Mouse (Mus musculus): ENCODE measurements around the gene Gpha2. TPM values are rescaled to one million over a fixed set of nuclear protein-coding genes. Genes with fewer than 3 reads are reported as not detected.
A peak's percentile ranks its signal among the peaks of the same experiment; 100 is the strongest.

Gene Gpha2
- total RNA-seq, 1 experiment from 2014 or later = 25.8 TPM

- DNase-seq = no peak
These were observed 47.4 kb downstream of the Gpha2 start for GRCm38 (mm10) chr19:6273592-6273991.

- DNase-seq = no peak
These were observed 47.9 kb downstream of the Gpha2 start for GRCm38 (mm10) chr19:6273998-6274608.

DNA sequence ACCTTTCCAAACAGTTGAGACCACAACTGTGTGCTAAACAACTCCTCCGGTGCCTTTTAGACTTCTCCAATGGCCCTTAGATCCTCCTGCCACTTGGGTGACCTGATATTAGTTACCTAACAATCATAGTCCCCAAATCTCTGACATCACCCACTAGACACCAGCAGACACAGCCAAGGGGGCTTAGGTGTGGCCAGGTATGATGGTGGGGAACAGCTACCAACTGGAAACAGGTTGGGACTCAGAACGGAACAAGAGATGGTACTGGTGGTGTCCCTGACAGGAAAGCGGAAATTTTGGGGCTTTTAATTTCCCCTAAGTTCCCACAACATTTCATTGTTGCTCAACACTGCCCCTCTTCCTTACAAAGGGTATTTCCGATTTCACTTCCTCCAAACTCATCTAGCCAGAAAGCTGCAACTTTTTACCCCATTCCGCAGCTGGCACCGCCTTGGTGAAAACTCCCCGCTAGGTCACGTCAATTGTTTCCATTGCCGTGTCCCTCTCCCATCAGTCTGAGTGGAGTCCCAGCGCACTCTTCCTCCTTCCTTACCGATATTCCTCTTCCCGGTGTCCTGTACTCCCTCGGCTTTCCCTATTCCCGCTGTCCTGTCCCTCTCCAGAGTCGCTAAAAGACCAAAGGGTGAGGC, 49.7 kb downstream of the Gpha2 start:
- DNase-seq = no peak

- peak; percentile 97 for DNase-seq
These were observed 50.5 kb downstream of the Gpha2 start, which contains the start of gene Ehd1 for GRCm38 (mm10) chr19:6276426-6277421. TSS of gene Ehd1 (plus strand) at chr19:6276725.

Small RNAs within 50 kb of the gene (microRNA-seq; reads per million reads assigned to microRNA genes)
- gene Mir192 (48.0 to 919 reads per million in 2 experiments), gene Mir194-2 (55.2 to 1,273 reads per million in 2 experiments)

Other genes starting within 250 kb of the Gpha2 start
- gene Slc22a20, start 240.2 kb upstream of the Gpha2 start, total RNA-seq (2021) = not detected in 2 replicates
- gene Capn1, start 210.5 kb upstream of the Gpha2 start, total RNA-seq (2021) = 28.0 and 40.2 TPM in 2 replicates
- gene Syvn1, start 179.8 kb upstream of the Gpha2 start, total RNA-seq (2021) = 59.7 and 65.6 TPM in 2 replicates
- 65.2 and 65.7 TPM in 2 replicates for gene Mrpl49, start 168.6 kb upstream of the Gpha2 start, total RNA-seq (2021)
- 891 and 1,016 TPM in 2 replicates for gene Fau, start 168.5 kb upstream of the Gpha2 start, total RNA-seq (2021)
- gene Znhit2, start 165.2 kb upstream of the Gpha2 start, total RNA-seq (2021) = 34.6 TPM in 2 replicates
- 59.9 and 66.0 TPM in 2 replicates for gene Tm7sf2, start 158.0 kb upstream of the Gpha2 start, total RNA-seq (2021)
- 68.8 and 80.9 TPM in 2 replicates for gene Vps51, start 149.1 kb upstream of the Gpha2 start, total RNA-seq (2021)
- 0.85 TPM in 1 of 2 replicates, not detected in the other for gene Tmem262, start 146.3 kb upstream of the Gpha2 start, total RNA-seq (2021)
- not detected in 2 replicates for gene Gm28374, start 144.1 kb upstream of the Gpha2 start, total RNA-seq (2021)
- 41.9 and 43.0 TPM in 2 replicates for gene Zfpl1, start 141.4 kb upstream of the Gpha2 start, total RNA-seq (2021)
- gene Cdca5, start 141.4 kb upstream of the Gpha2 start, total RNA-seq (2021) = 3.0 and 4.1 TPM in 2 replicates
- gene AC131692.1, start 132.0 kb upstream of the Gpha2 start, total RNA-seq (2021) = not detected in 2 replicates
- 0.24 and 0.38 TPM in 2 replicates for gene Naaladl1, start 120.6 kb upstream of the Gpha2 start, total RNA-seq (2021)
- 15.1 and 19.5 TPM in 2 replicates for gene Sac3d1, start 107.7 kb upstream of the Gpha2 start, total RNA-seq (2021)
- 23.5 and 26.9 TPM in 2 replicates for gene Snx15, start 98.1 kb upstream of the Gpha2 start, total RNA-seq (2021)
- gene Batf2, start 85.4 kb upstream of the Gpha2 start, total RNA-seq (2021) = 1.00 and 2.1 TPM in 2 replicates
- gene Arl2, start 84.8 kb upstream of the Gpha2 start, total RNA-seq (2021) = 74.5 and 74.7 TPM in 2 replicates
- gene Majin, start 42.0 kb upstream of the Gpha2 start, total RNA-seq (2021) = 0.76 and 2.9 TPM in 2 replicates
- gene Ppp2r5b, start 9.5 kb downstream of the Gpha2 start, total RNA-seq (2021) = 95.5 and 103 TPM in 2 replicates
- gene Atg2a, start 15.3 kb downstream of the Gpha2 start, total RNA-seq (2021) = 33.8 and 47.0 TPM in 2 replicates
- 101 and 126 TPM in 2 replicates for gene Ehd1, start 50.3 kb downstream of the Gpha2 start, total RNA-seq (2021)
- 22.8 and 34.2 TPM in 2 replicates for gene Cdc42bpg, start 80.1 kb downstream of the Gpha2 start, total RNA-seq (2021)
- 60.1 and 69.7 TPM in 2 replicates for gene Men1, start 108.6 kb downstream of the Gpha2 start, total RNA-seq (2021)
- 44.7 and 56.3 TPM in 2 replicates for gene Map4k2, start 114.8 kb downstream of the Gpha2 start, total RNA-seq (2021)
- 211 and 245 TPM in 2 replicates for gene Sf1, start 137.3 kb downstream of the Gpha2 start, total RNA-seq (2021)
- 61.6 and 85.9 TPM in 2 replicates for gene Pygm, start 158.0 kb downstream of the Gpha2 start, total RNA-seq (2021)
- 37.6 and 39.5 TPM in 2 replicates for gene Rasgrp2, start 173.0 kb downstream of the Gpha2 start, total RNA-seq (2021)
- 11.1 and 12.7 TPM in 2 replicates for gene Nrxn2, start 192.4 kb downstream of the Gpha2 start, total RNA-seq (2021)

Measured in adrenal gland, postnatal 25 days (tissue).